Mouse (Mus musculus): ENCODE results near the gene Cnr1.

The Cnr1 gene

GRCm38 (mm10) chr4:33924234-33924888 is at the start of gene Cnr1:
Gene Cnr1, plus strand, starts transcription at chr4:33924593.
- peak in 1 of 2 experiments; percentile 16 for DNase-seq

DNA sequence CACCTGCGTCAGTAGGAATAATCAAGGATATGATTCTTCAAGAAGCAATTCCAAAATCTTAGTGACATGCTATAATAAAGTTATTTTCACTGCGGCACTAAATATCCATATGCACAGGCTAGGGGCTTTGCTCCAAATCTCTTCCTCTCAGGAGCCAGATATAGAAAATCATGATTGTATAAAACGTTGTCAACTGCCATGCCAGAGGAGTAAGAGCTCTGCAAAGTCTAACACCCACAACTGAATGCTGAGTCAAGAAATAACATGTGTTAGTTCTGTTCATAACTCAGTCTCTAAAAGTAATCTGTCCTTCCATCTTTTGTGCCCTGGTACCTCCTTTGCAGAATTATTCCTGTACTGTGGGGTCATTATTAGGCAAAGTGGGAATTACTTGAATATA is 44.4 kb upstream of the Cnr1 start:
- DNase-seq: no peak

GRCm38 (mm10) chr4:33886026-33886425 is 38.4 kb upstream of the Cnr1 start:
- DNase-seq: no peak

DNA sequence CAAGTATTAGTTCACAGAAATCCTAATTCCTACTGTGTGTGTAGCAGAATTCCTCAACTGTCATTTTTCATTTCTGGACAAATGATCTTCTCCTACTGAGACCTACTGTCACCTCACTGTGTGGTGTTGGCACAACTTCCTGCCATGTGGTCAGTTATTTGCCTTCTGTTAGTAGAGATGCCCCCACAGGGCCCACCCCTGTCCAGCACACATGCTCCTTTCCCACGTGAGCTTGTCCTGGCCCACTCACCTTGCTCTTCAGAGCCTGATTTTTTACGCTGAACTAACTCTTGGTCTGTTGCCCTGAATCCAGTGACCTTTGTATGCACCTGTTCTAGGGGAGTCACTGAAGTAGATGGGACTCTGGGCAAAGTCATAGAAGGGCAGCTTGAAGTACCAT is 34.4 kb upstream of the Cnr1 start:
- DNase-seq: no peak

DNA sequence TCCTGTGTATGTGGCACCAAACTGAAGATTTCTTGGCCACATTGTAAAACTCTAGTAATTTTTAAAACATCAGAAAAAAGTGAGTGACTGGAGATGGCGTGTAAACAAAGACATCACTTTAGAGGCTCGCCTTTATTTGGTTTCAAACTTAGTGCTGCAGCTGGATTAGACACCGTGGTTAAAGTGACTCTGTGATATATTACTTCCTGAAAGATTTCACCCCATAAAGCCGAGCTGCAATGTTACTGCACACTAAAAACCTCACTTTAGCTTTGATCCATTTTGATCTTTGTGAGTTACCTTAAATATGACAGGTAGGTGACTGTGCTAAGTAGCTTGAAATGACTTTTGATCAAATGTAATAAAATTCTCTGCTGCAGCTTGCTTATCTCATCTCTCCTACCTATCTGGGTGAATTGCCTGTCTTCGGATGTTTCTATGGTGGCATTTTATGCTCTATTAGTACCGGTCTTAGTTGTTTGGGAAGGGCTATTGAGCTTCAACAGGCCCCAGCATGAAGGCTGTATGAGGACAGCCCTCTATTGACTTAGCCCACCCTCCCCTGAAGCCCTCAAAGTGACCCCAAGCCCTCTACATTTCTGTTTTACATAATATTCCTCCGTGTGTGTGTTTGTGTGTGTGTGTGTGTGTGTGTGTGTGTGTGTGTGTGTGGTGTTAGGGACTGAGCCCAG is 32.1 kb upstream of the Cnr1 start:
- no peak for DNase-seq

- no peak for DNase-seq
These were observed 30.6 kb upstream of the Cnr1 start for GRCm38 (mm10) chr4:33893841-33894240.

DNA sequence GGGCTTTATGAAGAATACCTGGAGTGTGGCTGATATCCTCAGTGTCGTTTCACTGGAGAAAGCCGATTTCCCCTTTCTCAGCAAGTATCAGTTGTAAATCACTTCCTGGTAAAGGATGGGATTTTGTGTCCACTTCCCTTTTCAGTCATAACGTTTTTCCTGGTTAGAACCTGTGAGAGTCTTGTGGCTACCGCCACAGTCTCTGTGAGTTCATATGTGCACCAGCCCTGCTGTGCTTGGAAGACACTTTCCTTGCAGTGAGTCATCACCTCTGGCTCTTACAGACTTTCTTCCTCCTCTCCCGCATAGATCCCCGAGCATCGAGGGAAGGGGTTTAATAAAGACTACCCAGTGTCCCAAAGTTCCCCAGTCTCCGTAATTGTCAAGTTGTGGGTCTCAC is 29.3 kb upstream of the Cnr1 start:
- DNase-seq: no peak

- no peak for DNase-seq
These were observed 28.9 kb upstream of the Cnr1 start for GRCm38 (mm10) chr4:33895491-33895890.

DNA sequence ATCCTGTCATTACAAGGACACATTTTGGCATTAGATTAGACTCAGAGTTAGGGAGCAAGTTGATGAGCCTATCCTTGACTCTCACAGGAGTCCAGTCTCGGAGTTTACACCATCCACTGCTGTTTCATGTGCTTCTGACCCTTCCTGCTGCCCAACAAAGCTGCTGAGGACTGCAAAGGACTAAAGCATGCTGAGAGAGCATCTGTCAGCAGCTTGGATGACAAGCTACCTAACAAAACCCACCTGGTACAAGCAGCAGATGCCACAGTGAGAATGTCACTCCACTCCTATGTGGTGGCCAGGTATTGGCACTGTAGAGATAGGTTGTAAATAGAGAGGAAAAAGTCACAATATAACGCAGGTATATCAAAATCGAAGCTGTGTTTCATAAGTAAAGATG is 22.7 kb upstream of the Cnr1 start:
- DNase-seq: no peak

GRCm38 (mm10) chr4:33903812-33904340 is 20.5 kb upstream of the Cnr1 start:
- no peak for DNase-seq

DNA sequence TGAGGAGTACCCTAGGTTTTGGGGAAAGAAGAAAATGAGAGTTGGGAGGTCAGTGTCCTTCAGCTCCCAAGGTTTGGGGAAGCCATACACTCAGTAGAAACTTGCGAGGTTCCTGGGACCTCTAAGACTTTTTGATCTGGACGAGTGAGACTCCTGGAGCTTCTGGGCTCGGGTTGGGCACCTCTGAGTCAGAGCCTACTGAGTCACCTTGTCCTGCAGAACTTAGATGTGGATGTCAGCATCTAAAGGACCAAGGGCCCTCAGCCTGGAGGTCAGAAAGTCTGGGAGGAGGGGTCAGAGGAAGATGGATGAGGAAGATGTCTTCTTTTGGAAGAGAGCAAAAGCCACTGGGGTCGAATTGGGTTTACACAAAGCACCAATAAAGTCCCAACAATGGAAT is 19.6 kb upstream of the Cnr1 start:
- DNase-seq: no peak

GRCm38 (mm10) chr4:33908786-33909185 is 15.6 kb upstream of the Cnr1 start:
- no peak for DNase-seq

DNA sequence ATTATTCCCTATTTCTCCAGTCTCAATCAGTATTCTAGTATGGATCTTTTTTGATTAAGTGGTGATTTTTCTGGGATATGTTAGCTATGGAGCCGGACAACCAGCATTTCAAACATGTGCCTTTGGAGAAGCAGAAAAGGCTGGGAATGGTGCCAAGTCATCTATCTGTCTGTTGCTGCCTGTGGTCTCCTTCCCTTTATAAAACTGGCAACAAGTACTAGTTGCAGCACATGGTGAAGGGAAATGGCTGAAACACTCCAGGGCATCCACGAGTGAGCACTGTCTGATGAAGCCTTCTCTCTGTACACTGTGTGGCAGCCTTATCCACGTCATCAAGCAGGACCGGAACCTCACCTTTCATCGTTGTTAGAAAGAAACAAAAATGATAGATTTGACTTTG is 8.7 kb upstream of the Cnr1 start:
- no peak for DNase-seq

- DNase-seq: no peak
These were observed 3.6 kb upstream of the Cnr1 start for GRCm38 (mm10) chr4:33920807-33921206.

- no peak for DNase-seq
These were observed 1.1 kb upstream of the Cnr1 start for GRCm38 (mm10) chr4:33923151-33923760.

DNA sequence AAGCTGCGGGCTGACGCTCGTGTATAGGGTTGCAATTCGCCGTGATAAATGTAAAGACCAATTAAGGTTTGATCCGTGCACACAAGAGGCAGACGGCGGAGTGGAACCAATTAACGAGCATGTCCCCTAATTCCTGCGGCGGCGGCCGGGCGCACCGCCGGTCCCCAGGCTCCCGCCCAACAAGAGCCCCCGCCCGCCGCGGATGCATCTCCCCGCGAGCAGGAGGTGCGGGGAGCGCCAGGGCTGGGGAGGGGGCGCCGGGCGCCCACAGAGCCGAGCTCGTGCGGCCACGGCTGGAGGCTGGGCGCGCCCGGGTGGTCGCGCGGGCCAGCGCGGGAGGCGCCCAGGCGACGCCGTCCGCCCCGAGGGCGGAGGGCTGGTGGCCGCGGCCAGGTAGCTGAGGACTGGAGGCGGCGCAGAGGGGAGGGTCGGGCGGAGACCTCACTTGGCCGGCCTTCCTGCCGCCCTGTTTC is 596 bp upstream of the Cnr1 start:
- DNase-seq: no peak

GRCm38 (mm10) chr4:33924889-33925245 is 474 bp downstream of the Cnr1 start:
- no peak for DNase-seq

DNA sequence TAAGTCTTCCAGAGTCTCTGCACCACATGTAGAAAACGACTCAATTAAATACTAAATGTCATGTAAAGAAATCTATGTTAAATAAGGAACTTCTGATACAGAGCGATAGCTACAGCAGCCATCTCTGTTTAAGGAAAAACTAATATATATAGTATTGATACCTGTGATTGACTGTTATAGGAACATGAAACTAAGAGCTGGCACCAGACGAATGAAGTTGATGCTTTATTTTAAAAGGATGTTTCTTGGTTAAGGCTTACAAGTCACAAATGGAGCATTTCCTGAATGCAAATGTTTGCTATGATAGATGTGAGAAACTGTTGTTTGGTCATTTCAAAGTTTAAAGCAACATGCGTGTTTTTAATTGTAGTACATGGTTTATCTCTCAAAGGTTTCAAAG is 1.1 kb downstream of the Cnr1 start:
- no peak for DNase-seq

GRCm38 (mm10) chr4:33926010-33926409 is 1.6 kb downstream of the Cnr1 start:
- DNase-seq: no peak

- DNase-seq: no peak
These were observed 2.4 kb downstream of the Cnr1 start for GRCm38 (mm10) chr4:33926730-33927263.

GRCm38 (mm10) chr4:33927644-33928043 is 3.3 kb downstream of the Cnr1 start:
- DNase-seq: no peak

GRCm38 (mm10) chr4:33928450-33928849 is 4.1 kb downstream of the Cnr1 start:
- DNase-seq: no peak

DNA sequence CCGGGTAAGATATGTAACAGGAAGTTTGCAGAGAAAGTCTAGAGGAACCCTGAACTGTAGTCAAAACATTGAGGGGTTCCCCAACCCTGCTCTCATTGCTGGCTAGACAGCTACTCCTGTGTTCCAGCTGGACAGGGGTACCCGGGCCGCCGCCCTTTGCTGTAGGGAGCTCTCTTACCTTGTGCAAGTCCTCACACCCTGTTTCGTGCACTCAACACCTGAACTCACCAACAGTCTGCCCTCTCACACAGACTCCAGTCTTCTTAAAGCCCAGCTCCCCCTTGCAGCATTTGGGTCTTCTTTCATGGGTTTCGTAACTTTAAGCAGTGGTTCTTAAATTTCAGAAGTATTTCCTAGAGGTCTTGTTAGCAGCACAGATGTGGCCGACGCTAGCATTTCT is 7.0 kb downstream of the Cnr1 start:
- DNase-seq: no peak

DNA sequence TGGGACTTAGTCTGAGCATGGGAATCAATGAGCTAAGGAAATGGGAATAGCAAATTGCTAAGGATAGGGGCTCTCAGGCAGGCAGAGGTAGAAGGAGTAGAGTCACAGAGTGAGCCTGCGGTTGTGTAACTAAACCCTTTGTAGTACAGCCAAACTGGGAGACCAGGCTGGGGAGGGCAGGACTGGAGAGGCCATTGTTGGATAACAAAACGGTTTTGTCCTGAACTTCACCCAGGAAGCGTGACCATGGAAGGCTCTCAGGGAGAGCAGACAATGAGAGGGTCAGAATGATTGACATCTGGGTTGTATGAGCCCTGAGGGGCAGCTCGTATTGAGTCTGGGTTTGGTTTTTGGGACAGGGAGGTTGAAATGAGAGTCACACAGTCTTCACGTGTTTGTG is 17.2 kb downstream of the Cnr1 start:
- no peak for DNase-seq
